Mouse (Mus musculus): ENCODE measurements around the gene Plekhm1. TPM values are rescaled to one million over a fixed set of nuclear protein-coding genes. Genes with fewer than 3 reads are reported as not detected.

The Plekhm1 gene
- polyA plus RNA-seq, 1 experiment, result 23.7 TPM

- H3K27ac ChIP-seq (ENCODE audit: control insufficient read depth, insufficient read depth, low read depth, low read length, poor library complexity), result no peak overlapping the region
- no peaks in the 10 kb centered on the region for H3K4me1 ChIP-seq (ENCODE audit: control insufficient read depth, insufficient read depth, low read length)
- WGBS, result 54% methylated on average over 4 of the region's 4 CpGs
- no peak overlapping the region for H3K4me3 ChIP-seq (replicated peaks; ENCODE audit: control insufficient read depth, low read depth, low read length)
- TF ChIP-seq CTCF (IDR thresholded peaks at IDR 0.05; ENCODE audit: control insufficient read depth, insufficient read depth, low read length) (no peak), POLR2A (IDR thresholded peaks at IDR 0.05; ENCODE audit: borderline replicate concordance, control insufficient read depth, low read depth, low read length) (no peak)
Observed at GRCm38 (mm10) chr11:103320646-103321045, 91.8 kb downstream of the Plekhm1 start.

- TF ChIP-seq POLR2A (IDR thresholded peaks at IDR 0.05; ENCODE audit: borderline replicate concordance, control insufficient read depth, low read depth, low read length) (no peak), CTCF (IDR thresholded peaks at IDR 0.05; ENCODE audit: control insufficient read depth, insufficient read depth, low read length) (no peak)
- H3K4me1 ChIP-seq (ENCODE audit: control insufficient read depth, insufficient read depth, low read length), result no peaks in the 10 kb centered on the region
- H3K4me3 ChIP-seq (replicated peaks; ENCODE audit: control insufficient read depth, low read depth, low read length), result no peak overlapping the region
- no peak overlapping the region for H3K27ac ChIP-seq (ENCODE audit: control insufficient read depth, insufficient read depth, low read depth, low read length, poor library complexity)
- WGBS, result 38% methylated on average over 8 of the region's 8 CpGs
Observed at GRCm38 (mm10) chr11:103320196-103320595, 92.3 kb downstream of the Plekhm1 start.

GRCm38 (mm10) chr11:103318042-103318441, 94.4 kb downstream of the Plekhm1 start:
- no peak overlapping the region for H3K27ac ChIP-seq (ENCODE audit: control insufficient read depth, insufficient read depth, low read depth, low read length, poor library complexity)
- WGBS, result 73% methylated on average over 1 of the region's 1 CpGs
- no peak for TF ChIP-seq CTCF (IDR thresholded peaks at IDR 0.05; ENCODE audit: control insufficient read depth, insufficient read depth, low read length)
- TF ChIP-seq POLR2A (IDR thresholded peaks at IDR 0.05; ENCODE audit: borderline replicate concordance, control insufficient read depth, low read depth, low read length), result no peak
- H3K4me3 ChIP-seq (replicated peaks; ENCODE audit: control insufficient read depth, low read depth, low read length), result no peak overlapping the region
- H3K4me1 ChIP-seq (ENCODE audit: control insufficient read depth, insufficient read depth, low read length), result no peaks in the 10 kb centered on the region

- no peak overlapping the region for H3K27ac ChIP-seq (ENCODE audit: control insufficient read depth, insufficient read depth, low read depth, low read length, poor library complexity)
- no peak for TF ChIP-seq CTCF (IDR thresholded peaks at IDR 0.05; ENCODE audit: control insufficient read depth, insufficient read depth, low read length)
- no peak for TF ChIP-seq POLR2A (IDR thresholded peaks at IDR 0.05; ENCODE audit: borderline replicate concordance, control insufficient read depth, low read depth, low read length)
- WGBS, result 24% methylated on average over 5 of the region's 5 CpGs
Observed at GRCm38 (mm10) chr11:103315379-103315778, 97.1 kb downstream of the Plekhm1 start.

GRCm38 (mm10) chr11:103314736-103315374, 97.6 kb downstream of the Plekhm1 start:
- H3K27ac ChIP-seq (ENCODE audit: control insufficient read depth, insufficient read depth, low read depth, low read length, poor library complexity), result no peak overlapping the region
- 78% methylated on average over 10 of the region's 10 CpGs for WGBS
- TF ChIP-seq POLR2A (IDR thresholded peaks at IDR 0.05; ENCODE audit: borderline replicate concordance, control insufficient read depth, low read depth, low read length) (no peak), CTCF (IDR thresholded peaks at IDR 0.05; ENCODE audit: control insufficient read depth, insufficient read depth, low read length) (no peak)

More at GRCm38 (mm10) chr11:103315379-103315778, 97.1 kb downstream of the Plekhm1 start:
- no peaks in the 10 kb centered on the region for H3K4me1 ChIP-seq (ENCODE audit: control insufficient read depth, insufficient read depth, low read length)
- no peak overlapping the region for H3K4me3 ChIP-seq (replicated peaks; ENCODE audit: control insufficient read depth, low read depth, low read length)

More at GRCm38 (mm10) chr11:103314736-103315374, 97.6 kb downstream of the Plekhm1 start:
- peaks cover under 1% of the 10 kb centered on the region for H3K4me1 ChIP-seq (ENCODE audit: control insufficient read depth, insufficient read depth, low read length)
- H3K4me3 ChIP-seq (replicated peaks; ENCODE audit: control insufficient read depth, low read depth, low read length), result no peak overlapping the region

Other genes with a start within 250 kb of the Plekhm1 start
- gene Fmnl1, start 241.6 kb downstream of the Plekhm1 start, polyA plus RNA-seq (2011; ENCODE audit: insufficient read depth, insufficient read length, low replicate concordance, missing spikeins), result 42.0 and 121 TPM in 2 replicates
- gene 1700023F06Rik, start 204.1 kb downstream of the Plekhm1 start, polyA plus RNA-seq (2011; ENCODE audit: insufficient read depth, insufficient read length, low replicate concordance, missing spikeins), result not detected in 2 replicates
- gene Spata32, start 194.3 kb downstream of the Plekhm1 start, polyA plus RNA-seq (2011; ENCODE audit: insufficient read depth, insufficient read length, low replicate concordance, missing spikeins), result not detected in 2 replicates
- 3.4 and 12.1 TPM in 2 replicates for gene Map3k14, start 145.2 kb downstream of the Plekhm1 start, polyA plus RNA-seq (2011; ENCODE audit: insufficient read depth, insufficient read length, low replicate concordance, missing spikeins)
- gene Arhgap27, start 49.0 kb downstream of the Plekhm1 start, polyA plus RNA-seq (2011; ENCODE audit: insufficient read depth, insufficient read length, low replicate concordance, missing spikeins), result 14.2 and 47.3 TPM in 2 replicates
- gene Lrrc37a, start 91.9 kb upstream of the Plekhm1 start, polyA plus RNA-seq (2011; ENCODE audit: insufficient read depth, insufficient read length, low replicate concordance, missing spikeins), result not detected in 2 replicates
- gene Gm884, start 208.5 kb upstream of the Plekhm1 start, polyA plus RNA-seq (2011; ENCODE audit: insufficient read depth, insufficient read length, low replicate concordance, missing spikeins), result not detected in 2 replicates
- not detected in 2 replicates for gene Lyzl6, start 226.2 kb upstream of the Plekhm1 start, polyA plus RNA-seq (2011; ENCODE audit: insufficient read depth, insufficient read length, low replicate concordance, missing spikeins)
- gene Rprml, start 236.9 kb upstream of the Plekhm1 start, polyA plus RNA-seq (2011; ENCODE audit: insufficient read depth, insufficient read length, low replicate concordance, missing spikeins), result not detected in 2 replicates

Data from bone marrow, adult 2 months (tissue).